Mouse (Mus musculus): ENCODE measurements around the gene Bub1b.

Gene Bub1b

DNA sequence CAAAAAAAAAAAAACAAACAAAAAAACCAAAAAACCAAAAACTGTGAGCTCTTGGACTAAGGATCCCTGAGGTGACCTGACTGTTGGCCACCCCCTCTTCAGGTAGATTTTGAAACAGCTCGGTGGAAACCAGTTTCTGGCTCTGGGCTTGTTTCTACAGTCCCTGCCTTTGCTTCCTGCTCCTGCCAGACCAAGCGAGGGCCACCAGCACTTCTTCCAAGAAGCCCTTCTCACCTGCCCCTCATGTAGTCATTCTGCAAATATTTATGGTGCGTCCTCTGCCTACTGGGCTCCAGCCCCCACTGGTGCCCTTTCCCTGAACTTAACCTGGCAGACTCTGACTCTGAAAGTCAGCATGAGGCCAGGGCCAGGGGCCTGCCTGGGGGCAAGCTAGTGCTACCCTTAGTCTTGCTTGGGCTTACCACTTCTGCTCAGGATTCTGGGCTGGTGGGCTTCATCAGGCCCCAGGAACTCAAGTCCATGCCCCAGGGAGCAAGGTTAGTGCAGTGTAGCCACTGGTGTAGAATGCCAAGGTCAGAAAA is 67.0 kb downstream of the Bub1b start:
- no peak for DNase-seq (ENCODE audit: low spot score in 2 of 2)

DNA sequence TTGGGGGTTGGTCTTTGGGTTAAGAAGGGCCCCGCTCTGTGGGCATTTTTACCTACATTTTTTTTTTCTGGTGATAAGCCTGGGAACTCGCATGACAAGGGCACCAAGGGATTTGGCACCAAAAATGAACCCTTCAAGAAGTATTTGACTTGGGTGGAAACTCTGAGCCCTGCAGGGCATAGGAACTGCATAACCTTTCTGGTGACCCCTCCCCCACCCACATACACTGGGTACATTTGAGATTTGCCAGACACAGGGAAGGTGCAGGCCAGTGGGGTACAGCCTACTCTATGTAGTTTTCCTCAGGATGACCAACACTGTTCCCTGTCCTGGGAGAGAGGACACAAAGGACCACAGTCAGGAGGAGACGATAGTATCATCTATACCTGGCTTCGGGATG is 67.6 kb downstream of the Bub1b start:
- DNase-seq (ENCODE audit: low spot score in 2 of 2), result no peak

DNA sequence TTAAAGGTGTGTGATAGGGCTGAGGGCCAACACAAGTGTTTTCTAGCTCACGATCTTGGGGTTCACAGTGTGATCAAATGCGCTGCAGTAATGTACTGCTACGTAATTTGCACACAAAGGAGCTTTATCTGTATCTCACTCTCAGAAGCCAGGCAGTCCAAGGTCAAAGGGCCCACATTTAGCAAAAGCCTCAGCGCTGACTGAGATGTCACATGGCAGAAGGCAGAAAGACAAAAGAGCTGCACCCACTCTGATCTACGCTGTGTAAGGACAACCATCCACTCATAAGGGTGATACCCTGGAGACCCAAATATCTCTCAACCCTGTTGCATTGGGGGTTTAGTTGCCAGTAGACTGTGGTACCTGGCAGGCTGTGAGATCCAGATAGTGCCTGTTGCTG is 69.2 kb downstream of the Bub1b start:
- DNase-seq (ENCODE audit: low spot score in 2 of 2), result no peak

DNA sequence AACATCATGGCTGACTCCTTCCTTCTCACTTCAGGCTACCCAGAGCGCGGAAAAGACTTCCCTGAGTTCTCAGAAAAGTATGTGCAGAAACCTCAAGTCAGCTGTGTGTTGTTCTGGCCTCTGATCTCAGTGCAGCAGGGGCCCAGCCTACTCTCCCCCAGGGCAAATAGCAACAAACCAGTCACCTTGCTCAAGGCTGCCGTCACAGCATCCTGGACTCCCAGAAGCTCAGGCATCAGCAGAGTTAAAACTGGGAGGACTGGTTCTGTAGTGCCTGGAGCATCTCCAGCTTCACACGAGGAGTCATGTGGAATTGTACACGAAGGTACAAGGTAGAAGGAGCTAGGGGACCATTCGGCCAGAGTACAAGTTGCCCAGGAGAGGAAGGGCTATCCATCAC is 71.2 kb downstream of the Bub1b start:
- no peak for DNase-seq (ENCODE audit: low spot score in 2 of 2)

DNA sequence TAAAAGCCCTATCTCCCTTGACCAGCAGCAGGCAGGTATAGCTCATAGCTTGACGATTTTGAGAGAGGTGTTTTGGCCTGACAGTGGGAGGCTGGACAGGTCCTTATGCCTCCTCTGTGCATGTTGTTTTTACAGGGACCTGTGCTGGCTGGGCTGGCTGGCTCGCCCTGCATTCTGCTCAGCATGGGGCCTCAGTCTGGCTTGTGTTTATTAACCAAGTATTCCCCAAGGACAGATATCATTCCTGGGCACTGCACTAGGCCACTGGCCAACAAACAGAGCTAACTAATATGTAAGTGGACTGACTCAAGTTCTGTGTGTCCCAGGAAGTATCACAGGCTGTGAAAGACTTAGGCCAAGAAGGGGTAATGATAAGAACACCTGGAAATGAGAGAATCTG is 71.8 kb downstream of the Bub1b start:
- DNase-seq (ENCODE audit: low spot score in 2 of 2), result no peak

DNA sequence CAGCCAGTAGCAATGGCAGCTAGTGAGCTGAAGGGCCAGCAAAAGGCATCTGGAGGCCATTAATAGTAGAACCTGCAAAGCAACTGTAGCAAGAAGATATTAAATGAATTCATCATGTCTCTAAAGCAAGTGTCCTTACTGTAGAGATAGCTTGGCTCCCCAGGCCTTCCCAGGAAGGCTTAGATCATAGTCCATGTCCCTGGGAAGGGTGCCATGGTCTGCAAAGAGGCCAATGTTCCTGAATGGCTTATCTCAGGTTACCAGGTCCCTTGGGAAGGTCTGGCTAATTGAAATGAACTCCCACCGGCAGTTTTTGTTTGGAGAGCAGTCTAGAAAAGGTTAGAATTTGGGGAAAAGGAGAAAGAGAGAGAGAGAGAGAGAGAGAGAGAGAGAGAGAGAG is 73.7 kb downstream of the Bub1b start:
- DNase-seq (ENCODE audit: low spot score in 2 of 2), result no peak

DNA sequence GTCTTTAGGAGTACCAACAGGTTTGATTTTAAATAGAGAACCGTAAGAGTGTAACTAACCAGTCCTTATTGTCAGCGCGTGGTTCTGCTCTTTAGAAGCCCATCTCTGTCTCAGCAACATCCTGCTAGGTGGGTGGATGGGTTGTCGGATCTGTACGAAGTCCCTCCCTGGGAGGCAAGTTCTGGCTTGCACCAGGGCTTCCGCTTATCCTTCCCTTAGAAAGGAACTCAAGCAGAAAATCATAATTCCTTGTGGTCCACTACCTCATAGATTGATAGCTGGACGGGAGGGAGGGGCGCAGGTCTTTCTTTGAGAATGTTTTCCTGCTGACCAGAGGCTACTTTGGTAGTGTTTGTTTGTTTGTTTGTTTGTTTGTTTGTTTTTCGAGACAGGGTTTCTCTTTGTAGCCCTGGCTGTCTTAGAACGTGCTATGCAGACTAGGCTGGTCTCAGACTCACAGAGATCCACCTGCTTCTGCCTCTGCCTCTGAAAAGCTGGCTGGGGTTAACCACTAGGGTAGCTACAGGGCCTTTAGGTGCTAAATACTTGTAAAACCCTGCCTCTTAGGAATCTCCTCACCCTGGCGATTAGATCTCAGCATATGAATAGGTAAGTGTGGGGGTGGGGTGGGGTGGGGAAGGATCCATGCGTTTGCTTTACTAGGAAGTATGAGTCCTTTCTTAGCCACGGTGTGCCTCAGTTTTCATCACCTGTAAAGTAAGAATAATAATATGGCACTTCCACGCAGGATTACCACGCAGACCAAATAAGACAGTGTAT is 75.9 kb downstream of the Bub1b start:
- no peak for DNase-seq (ENCODE audit: low spot score in 2 of 2)

DNA sequence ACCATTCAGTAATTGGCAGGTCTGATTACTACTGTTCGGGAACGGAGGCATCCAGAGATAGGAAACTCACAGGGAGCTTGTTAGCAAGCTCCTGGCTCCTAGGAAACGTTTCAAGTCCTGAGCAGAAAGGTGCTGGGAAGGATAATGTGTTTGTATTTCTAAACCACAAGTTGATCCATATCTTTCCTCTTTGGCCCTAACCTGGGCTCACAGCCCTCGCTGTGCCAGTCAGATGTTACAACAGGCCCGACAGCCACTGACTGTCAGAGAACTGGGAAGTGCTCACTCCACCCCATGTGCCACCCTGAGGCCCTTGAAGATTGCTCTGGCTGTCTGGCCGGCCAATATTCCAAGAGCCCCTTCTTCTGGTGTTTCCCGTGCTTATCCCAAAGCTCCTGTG is 76.5 kb downstream of the Bub1b start:
- DNase-seq (ENCODE audit: low spot score in 2 of 2), result no peak

DNA sequence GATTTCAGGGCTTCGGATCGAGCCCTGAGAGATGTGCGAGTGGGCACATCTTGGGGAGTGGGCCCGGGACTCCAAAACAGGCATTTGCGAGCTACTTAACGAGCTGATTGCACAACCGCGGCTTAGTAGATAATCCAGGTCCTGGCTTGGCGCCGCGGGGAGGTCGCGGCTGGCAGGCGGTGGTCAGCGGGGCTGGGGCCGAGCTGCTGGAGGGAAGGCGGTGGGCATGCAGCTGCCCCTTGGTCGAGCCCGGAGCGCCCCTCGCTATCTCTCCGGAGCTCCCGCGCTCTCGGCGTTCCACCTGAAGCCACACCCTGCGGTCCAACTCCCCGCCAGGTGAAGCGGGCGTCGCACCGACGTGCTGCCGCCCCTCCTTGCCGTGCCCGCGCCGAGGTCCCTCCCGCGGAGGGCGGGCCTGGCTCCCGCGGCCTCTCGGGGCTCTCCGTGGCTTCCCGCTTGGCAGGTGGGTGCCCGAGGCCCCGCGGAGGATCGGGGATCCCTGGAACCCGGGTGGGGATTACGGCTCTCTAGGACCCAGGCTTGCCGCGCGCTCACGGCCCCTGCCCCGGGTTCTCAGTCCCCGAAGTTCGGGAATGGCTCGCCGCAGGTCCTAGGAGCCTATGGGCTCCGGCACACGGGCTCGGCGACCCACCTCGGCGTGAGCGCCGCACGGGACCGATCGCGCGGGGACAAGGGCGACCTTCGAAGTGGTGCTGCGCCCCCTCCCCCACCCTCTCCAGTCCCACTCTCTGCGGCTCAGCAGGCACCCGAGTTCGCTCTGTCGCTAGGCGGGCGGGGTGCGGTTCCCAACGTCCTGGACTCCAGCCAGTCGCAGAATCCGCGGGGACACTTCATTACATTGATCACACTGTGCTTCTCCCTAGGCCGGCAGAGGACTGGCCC is 79.1 kb downstream of the Bub1b start:
- DNase-seq (ENCODE audit: low spot score in 2 of 2), result no peak

DNA sequence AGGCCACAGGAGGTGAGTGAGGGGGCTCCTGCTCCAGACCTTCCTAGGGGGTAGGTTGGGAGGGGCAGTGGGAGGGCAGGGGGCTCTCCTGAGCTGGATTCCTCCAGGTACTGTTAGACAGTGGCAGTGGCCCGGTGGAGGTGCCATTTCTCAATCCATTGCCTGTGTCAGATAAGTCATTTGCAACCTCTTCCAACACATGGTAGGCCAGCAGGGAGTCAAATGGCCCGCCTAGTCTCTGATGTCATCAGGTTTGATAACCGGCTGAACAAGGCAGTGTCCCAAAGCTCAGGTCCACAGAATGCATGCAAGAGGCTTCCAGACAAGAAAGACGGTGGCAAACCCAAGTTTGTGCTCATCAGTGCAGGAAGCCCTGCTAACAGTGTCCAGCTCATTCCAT is 79.8 kb downstream of the Bub1b start:
- no peak for DNase-seq (ENCODE audit: low spot score in 2 of 2)

DNA sequence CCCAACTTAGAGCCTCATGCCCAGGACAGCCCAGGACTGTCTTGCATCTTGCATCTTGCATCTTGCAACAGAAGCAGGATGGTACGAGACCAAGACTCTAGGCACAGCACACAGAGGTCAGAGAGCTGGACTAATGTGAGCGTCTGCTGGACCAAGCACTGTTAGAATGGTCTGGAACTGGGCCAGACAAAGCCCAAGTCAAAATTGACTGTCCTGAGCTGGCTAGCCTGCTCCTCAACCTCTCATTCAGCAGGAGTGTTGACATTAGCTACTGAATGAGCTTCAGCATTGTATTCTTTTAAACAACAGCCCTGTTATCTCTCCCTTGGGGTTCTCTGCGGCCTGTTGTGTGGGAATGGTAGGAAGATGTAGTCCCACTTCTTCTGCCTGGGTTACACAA is 81.6 kb downstream of the Bub1b start:
- no peak for DNase-seq (ENCODE audit: low spot score in 2 of 2)

DNA sequence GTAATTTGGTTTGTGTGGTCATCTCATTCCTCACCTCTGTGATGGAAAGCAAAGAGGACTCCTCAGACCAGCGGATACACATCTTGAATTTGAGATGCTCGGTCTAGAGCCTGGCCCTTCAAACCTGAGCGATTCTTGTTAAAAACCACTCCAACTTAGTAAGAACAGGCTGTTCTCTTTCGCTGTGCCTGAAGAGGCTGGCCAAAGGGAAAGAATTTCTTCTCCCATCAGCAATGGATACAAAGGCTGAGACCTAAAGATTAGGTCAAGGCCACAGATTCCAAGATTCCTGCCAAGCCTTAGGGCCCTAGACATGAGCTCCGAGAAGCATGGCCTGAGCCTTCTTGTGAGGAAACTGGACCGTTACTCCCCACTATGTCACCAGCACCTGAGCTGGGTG is 82.9 kb downstream of the Bub1b start:
- no peak for DNase-seq (ENCODE audit: low spot score in 2 of 2)

DNA sequence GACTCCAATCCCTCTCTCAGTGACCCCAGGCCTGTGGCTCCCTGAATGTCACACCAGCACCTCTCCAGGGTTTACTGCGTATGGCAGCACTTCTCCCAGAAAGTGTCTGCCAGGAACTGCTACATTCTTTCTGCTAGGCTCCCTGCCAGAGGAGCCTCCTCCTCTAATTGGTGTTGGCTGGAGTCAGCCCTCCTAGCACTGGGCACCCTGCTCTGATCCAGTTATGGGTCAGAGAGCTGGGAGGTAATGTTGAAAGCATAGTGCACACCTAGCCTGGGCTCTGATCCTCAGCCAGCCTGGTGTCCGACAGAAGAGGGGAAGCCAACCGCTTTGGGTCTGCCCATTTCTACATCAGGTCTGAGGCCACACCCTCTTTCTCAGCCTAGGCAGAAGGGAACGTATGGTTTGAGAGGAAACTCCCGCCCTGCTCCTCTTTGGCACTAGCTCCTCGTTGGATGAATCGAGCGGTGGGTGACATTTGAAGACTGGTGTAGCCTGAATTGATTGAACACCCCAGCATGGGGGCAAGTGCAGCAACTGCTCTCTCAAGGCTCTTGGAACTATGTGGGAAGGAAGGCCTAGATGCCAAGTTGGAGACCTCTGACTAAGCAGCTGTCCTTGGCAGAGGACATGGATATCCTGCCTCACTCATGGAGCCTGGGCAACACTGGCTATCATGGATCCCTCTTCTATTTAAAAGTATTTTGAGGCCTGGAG is 84.7 kb downstream of the Bub1b start:
- no peak for DNase-seq (ENCODE audit: low spot score in 2 of 2)

DNA sequence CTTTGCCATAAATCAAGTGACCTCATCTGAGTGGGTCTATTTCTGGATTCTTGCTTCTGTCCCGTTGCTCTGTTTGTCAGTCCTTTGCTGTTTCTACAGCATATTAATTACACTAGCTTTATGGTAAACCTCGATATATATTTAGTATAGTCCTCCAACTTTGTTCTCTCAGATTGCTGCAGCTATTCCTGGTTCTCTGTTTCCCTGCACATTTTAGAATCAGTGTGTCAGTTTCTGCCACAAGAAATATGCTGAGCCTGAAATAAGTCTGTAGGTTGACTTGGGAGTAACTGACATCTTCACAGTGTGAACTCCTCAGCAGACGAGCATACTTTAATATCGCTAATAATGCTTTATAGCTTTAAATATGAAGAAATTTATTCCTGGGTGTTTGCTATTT is 87.1 kb downstream of the Bub1b start:
- no peak for DNase-seq (ENCODE audit: low spot score in 2 of 2)

DNA sequence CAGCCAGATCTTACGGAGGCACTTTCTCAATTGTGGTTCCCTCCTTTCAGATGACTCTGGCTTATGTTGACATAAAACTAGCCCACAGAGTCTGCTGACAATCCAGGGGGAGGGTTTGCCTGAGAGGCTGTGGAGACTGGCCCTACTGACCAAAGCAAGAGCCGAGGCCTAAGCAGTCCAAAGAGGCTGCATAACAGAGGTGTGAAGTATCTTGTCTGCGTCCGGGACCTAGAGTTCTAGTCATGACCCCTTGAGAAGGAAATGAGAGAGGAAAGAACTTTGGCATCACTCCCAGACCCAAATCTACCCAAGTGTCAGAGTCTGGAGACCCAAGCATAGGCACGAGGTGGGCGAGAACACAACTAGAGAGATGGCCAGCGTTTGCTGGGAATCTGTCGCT is 88.7 kb downstream of the Bub1b start:
- no peak for DNase-seq (ENCODE audit: low spot score in 2 of 2)

DNA sequence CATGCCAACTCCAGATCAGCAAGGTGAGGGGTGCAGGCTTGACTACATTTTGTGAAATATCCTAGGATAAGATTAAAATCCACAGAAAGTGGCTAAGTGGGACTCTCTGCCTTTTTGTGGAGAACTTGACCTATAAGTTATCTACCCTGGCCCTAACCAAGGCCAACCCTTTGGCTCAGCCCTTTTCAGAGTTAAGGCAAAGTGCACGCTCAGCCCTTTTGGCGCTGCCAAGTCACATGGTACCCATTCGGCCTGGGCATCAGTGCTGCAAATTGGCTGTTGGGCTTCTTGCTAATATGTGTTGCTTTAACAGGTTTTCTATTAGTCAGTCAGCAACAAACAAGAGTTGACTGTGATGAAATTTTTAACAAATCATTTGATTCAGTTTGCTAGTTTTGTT is 89.8 kb downstream of the Bub1b start:
- no peak for DNase-seq (ENCODE audit: low spot score in 2 of 2)

DNA sequence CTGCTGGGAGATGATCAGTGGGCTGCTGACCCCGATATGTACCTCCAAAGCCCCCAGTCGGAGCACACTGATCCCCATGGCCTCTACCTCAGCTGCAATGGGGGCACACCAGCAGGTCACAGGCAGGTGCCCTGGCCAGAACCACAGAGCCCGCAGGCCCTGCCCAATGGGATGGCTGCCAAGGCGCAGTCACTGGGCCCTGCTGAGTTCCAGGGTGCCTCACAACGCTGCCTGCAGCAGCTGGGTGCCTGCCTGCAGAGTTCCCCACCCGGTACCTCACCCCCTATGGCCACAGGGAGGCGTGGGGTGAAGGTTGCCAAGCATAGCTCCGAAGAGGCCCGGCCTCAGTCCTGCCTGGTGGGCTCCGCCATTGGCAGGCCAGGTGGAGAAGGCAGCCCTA is 91.9 kb downstream of the Bub1b start:
- DNase-seq (ENCODE audit: low spot score in 2 of 2), result no peak

All from frontal cortex, postnatal 14 days (tissue).